Mouse (Mus musculus) liver, embryonic 15.5 days (tissue): ENCODE data around the gene Acin1. TPM values are rescaled to one million over a fixed set of nuclear protein-coding genes. Genes with fewer than 3 reads are reported as not detected.
A peak's percentile ranks its signal among the peaks of the same experiment; 100 is the strongest.

Experiments
- ATAC-seq: fragments of 200-750 bp; cut with Nextera tagmentation; 2 replicates; pipeline ENCODE4 v1.8.0; 2017; ENCODE audit warnings: moderate number of reproducible peaks, mild to moderate bottlenecking, moderate library complexity; ENCODE audit not compliant: insufficient read depth
- H3K27ac ChIP-seq: fragments of 300-500 bp; sonication (generic); replicated peaks from 2 replicates; pipeline ENCODE4 v1.5.1; 2015; ENCODE audit warnings: mild to moderate bottlenecking, inconsistent platforms
- H3K27me3 ChIP-seq: fragments of 300-500 bp; sonication (generic); 2 replicates; pipeline ENCODE4 v1.6.1; 2015; ENCODE audit warnings: mild to moderate bottlenecking, inconsistent platforms
- H3K36me3 ChIP-seq: fragments of 300-500 bp; sonication (generic); replicated peaks from 2 replicates; pipeline ENCODE4 v1.6.1; 2015; ENCODE audit warnings: moderate library complexity, mild to moderate bottlenecking, inconsistent platforms
- H3K4me1 ChIP-seq: fragments of 300-500 bp; sonication (generic); replicated peaks from 2 replicates; pipeline ENCODE4 v1.6.1; 2015; ENCODE audit warnings: inconsistent platforms
- H3K4me2 ChIP-seq: fragments of 300-500 bp; sonication (generic); 2 replicates; pipeline ENCODE4 v1.6.1; 2015; ENCODE audit warnings: moderate library complexity, mild to moderate bottlenecking, inconsistent platforms
- H3K4me3 ChIP-seq: fragments of 300-500 bp; sonication (generic); replicated peaks from 2 replicates; pipeline ENCODE4 v1.5.1; 2015; ENCODE audit warnings: mild to moderate bottlenecking, inconsistent platforms
- H3K9ac ChIP-seq: fragments of 300-500 bp; sonication (generic); 2 replicates; pipeline ENCODE4 v1.6.1; 2015; ENCODE audit warnings: moderate library complexity, mild to moderate bottlenecking, inconsistent platforms
- H3K9me3 ChIP-seq: fragments of 300-500 bp; sonication (generic); replicated peaks from 2 replicates; pipeline ENCODE4 v1.6.1; 2016; ENCODE audit warnings: inconsistent platforms
- WGBS: fragments of 180-500 bp; shearing (Covaris S2); methylation state at CpG from one replicate; pipeline ENCODE4 v1.1.7; 2015; ENCODE audit warnings: mixed read lengths; ENCODE audit not compliant: insufficient replicate concordance; 5-methylcytosine and 5-hydroxymethylcytosine counted together
- polyA plus RNA-seq: library from polyadenylated mRNA; unstranded; fragments of >200 nt; fragmentation: Nextera tagmentation; extraction: Ambion mirVana; gene quantifications from 2 replicates; pipeline ENCODE4 v1.2.1, GENCODE M21; 2015

Acin1 gene
- polyA plus RNA-seq, 1 experiment from 2014 or later, result 48.7 TPM

GRCm38 (mm10) chr14:54664477-54665222 is 22.1 kb downstream of the Acin1 start:
- Histone ChIP-seq H3K4me1 (no peaks in the 10 kb centered on the region), H3K9ac (no peak overlapping the region), H3K27ac (no peak overlapping the region), H3K36me3 (peaks cover 96% of the 10 kb centered on the region), H3K27me3 (no peaks in the 10 kb centered on the region), H3K9me3 (no peaks in the 10 kb centered on the region), H3K4me3 (no peak overlapping the region), H3K4me2 (no peak overlapping the region)
- ATAC-seq, result no peak
- 85% methylated on average over 10 of the region's 10 CpGs for WGBS

GRCm38 (mm10) chr14:54660009-54660408 is 26.7 kb downstream of the Acin1 start:
- H3K4me1 ChIP-seq, result no peaks in the 10 kb centered on the region
- no peak overlapping the region for H3K4me3 ChIP-seq
- H3K27me3 ChIP-seq, result no peaks in the 10 kb centered on the region
- H3K27ac ChIP-seq, result no peak overlapping the region
- no peak for ATAC-seq
- WGBS, result 81% methylated on average over 2 of the region's 2 CpGs
- H3K4me2 ChIP-seq, result no peak overlapping the region
- no peak overlapping the region for H3K9ac ChIP-seq
- H3K9me3 ChIP-seq, result no peaks in the 10 kb centered on the region
- peaks cover 98% of the 10 kb centered on the region for H3K36me3 ChIP-seq

DNA sequence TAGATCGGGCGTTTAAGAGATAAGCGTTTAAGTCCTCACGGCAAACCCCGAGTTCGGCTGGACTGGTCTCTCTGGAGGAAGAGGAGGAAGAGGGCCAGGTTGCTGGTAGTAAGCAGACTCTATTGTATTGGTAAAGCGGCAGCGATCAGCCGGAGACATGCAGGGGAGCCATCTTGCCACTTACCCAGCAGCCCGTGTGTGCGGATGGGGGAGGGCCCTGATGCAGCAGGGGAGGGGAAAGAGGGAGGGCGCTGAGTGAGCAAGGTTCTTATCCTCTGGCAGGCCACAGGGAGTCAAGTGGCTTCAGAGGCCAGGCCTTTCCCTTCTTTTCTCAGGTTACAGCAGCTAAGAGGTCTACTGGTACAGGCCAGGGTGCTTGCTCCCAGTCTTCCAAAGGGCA is 33.2 kb downstream of the Acin1 start:
- peak; percentile 84 for ATAC-seq
- peaks cover 42% of the 10 kb centered on the region for H3K4me1 ChIP-seq

DNA sequence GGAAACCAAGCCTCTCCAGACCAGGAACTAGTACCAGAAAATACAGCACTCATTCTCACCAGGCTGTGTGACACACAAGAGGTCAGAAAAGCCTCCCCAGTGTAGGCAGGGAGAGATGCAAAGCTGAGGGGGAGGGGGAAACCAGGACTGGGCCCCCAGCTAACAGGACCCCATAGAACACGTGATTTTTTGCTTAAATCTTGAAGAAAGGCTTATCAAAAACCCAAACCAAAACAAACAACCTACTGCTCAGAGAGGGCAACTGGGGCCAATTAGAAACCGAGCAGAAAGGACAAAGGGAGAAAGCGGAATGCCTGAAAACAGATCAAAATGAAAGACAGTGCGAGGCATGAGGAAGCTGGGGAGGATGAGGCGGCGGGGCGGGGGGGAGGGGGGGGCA is 33.9 kb downstream of the Acin1 start:
- Histone ChIP-seq H3K9me3 (no peaks in the 10 kb centered on the region), H3K27ac (peak overlapping the region; percentile 81), H3K4me3 (peak overlapping the region; percentile 66), H3K9ac (peak overlapping the region; percentile 61), H3K27me3 (no peaks in the 10 kb centered on the region), H3K36me3 (peaks cover 81% of the 10 kb centered on the region), H3K4me1 (peaks cover 42% of the 10 kb centered on the region), H3K4me2 (peak overlapping the region; percentile 77)
- 2% methylated on average over 7 of the region's 7 CpGs for WGBS
- ATAC-seq, result no peak

More for the DNA sequence above, 33.2 kb downstream of the Acin1 start:
- Histone ChIP-seq H3K4me3 (peak overlapping the region; percentile 66), H3K36me3 (peaks cover 81% of the 10 kb centered on the region), H3K27me3 (no peaks in the 10 kb centered on the region), H3K9me3 (no peaks in the 10 kb centered on the region), H3K9ac (peak overlapping the region; percentile 61), H3K27ac (peak overlapping the region; percentile 81), H3K4me2 (peak overlapping the region; percentile 77)
- WGBS, result 0% methylated on average over 12 of the region's 12 CpGs

DNA sequence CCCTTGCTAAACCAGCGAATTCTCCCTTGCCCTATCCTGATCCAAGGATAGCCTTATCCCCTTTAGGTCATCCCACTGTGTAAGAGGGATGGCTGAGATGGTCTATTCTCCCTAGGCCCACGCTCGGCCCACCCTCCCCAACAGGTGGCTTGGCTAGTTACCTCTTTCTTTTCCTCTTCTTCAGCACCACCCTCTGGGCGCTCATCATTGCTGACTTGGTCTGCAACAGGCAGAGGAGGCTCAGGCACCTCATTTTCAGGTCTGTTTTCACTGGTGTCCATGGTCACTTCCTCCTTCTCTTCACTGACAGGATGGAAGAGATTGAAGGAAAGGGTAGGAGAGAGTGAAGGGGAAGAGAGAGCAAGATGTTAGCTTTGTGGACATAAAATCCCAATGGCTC is 35.2 kb downstream of the Acin1 start:
- Histone ChIP-seq H3K4me2 (no peak overlapping the region), H3K36me3 (peaks cover 81% of the 10 kb centered on the region), H3K4me1 (peaks cover 42% of the 10 kb centered on the region), H3K4me3 (no peak overlapping the region), H3K27me3 (no peaks in the 10 kb centered on the region), H3K9me3 (no peaks in the 10 kb centered on the region), H3K27ac (0 out of 2 replicates have a peak overlapping the region, but pooled peaks have one; percentile 81), H3K9ac (no peak overlapping the region)
- ATAC-seq, result no peak
- 74% methylated on average over 4 of the region's 4 CpGs for WGBS

GRCm38 (mm10) chr14:54650621-54651454 is 35.9 kb downstream of the Acin1 start:
- H3K36me3 ChIP-seq, result peaks cover 81% of the 10 kb centered on the region
- H3K4me1 ChIP-seq, result peaks cover 42% of the 10 kb centered on the region
- no peak overlapping the region for H3K9ac ChIP-seq
- H3K4me2 ChIP-seq, result no peak overlapping the region
- 50% methylated on average over 23 of the region's 23 CpGs for WGBS
- H3K4me3 ChIP-seq, result no peak overlapping the region
- peak; percentile 43 for ATAC-seq
- H3K27me3 ChIP-seq, result no peaks in the 10 kb centered on the region
- H3K9me3 ChIP-seq, result no peaks in the 10 kb centered on the region
- 0 out of 2 replicates have a peak overlapping the region, but pooled peaks have one; percentile 81 for H3K27ac ChIP-seq

GRCm38 (mm10) chr14:54647900-54648299 is 38.8 kb downstream of the Acin1 start:
- H3K27ac ChIP-seq, result no peak overlapping the region
- H3K36me3 ChIP-seq, result peaks cover 91% of the 10 kb centered on the region
- H3K4me1 ChIP-seq, result peaks cover 26% of the 10 kb centered on the region
- no peaks in the 10 kb centered on the region for H3K9me3 ChIP-seq
- no peak for ATAC-seq
- no peak overlapping the region for H3K4me3 ChIP-seq
- WGBS, result 39% methylated on average over 4 of the region's 4 CpGs
- H3K27me3 ChIP-seq, result no peaks in the 10 kb centered on the region
- no peak overlapping the region for H3K4me2 ChIP-seq
- no peak overlapping the region for H3K9ac ChIP-seq

DNA sequence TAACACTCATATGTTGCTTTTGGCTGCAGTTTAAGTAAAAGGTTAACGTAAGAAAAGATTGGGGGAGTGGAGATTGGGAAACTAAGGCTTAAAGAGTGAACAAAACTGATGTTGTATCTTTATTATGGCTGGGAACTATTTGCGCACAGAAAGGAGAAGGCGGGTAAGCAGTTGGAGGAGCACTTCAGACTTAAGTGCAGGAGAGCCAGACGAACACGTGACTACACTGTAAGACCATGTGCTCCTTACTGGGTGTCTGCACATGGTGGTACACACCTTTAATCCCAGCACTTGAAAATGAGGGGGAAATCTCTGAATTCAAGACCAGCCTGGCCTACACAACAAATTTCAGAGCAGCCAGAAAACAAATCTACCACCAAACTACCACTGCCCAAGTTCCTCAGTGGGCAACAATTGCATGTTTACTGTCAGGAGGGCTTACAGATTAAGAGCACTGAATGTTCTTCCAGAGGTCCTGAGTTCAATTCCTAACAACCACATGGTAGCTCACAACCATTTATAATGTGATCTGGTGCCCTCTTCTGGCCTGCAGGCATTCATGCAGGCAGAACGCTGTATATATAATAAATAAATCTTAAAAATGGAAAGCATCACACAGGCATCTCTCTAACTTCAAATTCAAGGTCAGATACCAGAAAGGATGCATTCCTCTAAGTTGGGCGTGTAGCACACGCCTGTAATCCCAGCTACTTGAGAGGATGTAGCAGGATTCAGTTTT is 39.7 kb downstream of the Acin1 start:
- H3K27ac ChIP-seq, result no peak overlapping the region
- no peaks in the 10 kb centered on the region for H3K27me3 ChIP-seq
- peaks cover 17% of the 10 kb centered on the region for H3K4me1 ChIP-seq
- 91% methylated on average over 8 of the region's 8 CpGs for WGBS
- no peak for ATAC-seq
- peaks cover 97% of the 10 kb centered on the region for H3K36me3 ChIP-seq
- no peak overlapping the region for H3K9ac ChIP-seq
- H3K4me2 ChIP-seq, result no peak overlapping the region
- H3K4me3 ChIP-seq, result no peak overlapping the region
- H3K9me3 ChIP-seq, result no peaks in the 10 kb centered on the region

DNA sequence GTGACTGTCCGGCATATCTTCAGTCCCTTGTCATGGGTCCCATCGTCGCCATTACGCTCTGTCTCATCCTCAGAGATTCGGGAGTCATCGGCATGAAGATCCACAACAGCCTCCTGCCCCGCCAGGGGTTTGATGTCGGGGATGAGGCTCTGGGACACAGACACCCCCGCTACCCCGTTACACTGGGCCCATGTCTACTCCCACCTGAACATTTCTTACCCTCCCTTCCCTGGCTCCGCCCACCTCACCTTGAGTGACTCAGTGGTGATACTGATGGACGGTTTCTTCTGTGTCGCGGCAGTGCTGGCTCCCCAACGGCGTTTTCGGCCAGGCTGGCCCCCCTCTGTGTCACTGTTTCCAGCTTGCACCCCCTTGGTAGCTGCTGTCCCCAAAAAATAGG is 40.3 kb downstream of the Acin1 start:
- no peak overlapping the region for H3K4me2 ChIP-seq
- peaks cover 16% of the 10 kb centered on the region for H3K4me1 ChIP-seq
- 91% methylated on average over 17 of the region's 17 CpGs for WGBS
- no peak overlapping the region for H3K9ac ChIP-seq
- H3K36me3 ChIP-seq, result peaks cover 94% of the 10 kb centered on the region
- no peaks in the 10 kb centered on the region for H3K9me3 ChIP-seq
- H3K27ac ChIP-seq, result no peak overlapping the region
- no peak overlapping the region for H3K4me3 ChIP-seq
- no peak for ATAC-seq
- H3K27me3 ChIP-seq, result no peaks in the 10 kb centered on the region

DNA sequence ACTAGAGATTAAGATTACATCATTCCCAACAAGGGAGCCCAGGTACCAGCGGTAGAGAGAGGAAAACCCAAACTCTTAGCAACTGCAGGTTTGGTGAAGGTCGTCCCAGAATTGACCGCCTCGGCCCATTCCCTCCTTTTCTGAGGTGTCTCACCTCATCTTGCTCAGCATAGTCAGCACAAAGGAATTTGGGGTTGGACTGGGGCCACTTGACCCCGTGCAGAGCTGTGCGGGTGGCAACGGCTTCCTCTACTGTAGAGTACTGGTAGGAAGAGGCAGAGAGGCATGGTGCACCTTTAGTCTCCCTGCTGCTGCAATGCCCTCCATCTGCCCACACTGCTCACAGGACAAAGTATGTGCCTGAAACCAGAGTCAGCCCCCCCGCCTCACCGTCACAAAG is 42.4 kb downstream of the Acin1 start:
- no peak overlapping the region for H3K4me2 ChIP-seq
- 89% methylated on average over 9 of the region's 9 CpGs for WGBS
- no peaks in the 10 kb centered on the region for H3K9me3 ChIP-seq
- no peak for ATAC-seq
- peaks cover 73% of the 10 kb centered on the region for H3K36me3 ChIP-seq
- no peak overlapping the region for H3K27ac ChIP-seq
- H3K4me3 ChIP-seq, result no peak overlapping the region
- peaks cover 15% of the 10 kb centered on the region for H3K4me1 ChIP-seq
- no peak overlapping the region for H3K9ac ChIP-seq
- peaks cover 21% of the 10 kb centered on the region for H3K27me3 ChIP-seq

DNA sequence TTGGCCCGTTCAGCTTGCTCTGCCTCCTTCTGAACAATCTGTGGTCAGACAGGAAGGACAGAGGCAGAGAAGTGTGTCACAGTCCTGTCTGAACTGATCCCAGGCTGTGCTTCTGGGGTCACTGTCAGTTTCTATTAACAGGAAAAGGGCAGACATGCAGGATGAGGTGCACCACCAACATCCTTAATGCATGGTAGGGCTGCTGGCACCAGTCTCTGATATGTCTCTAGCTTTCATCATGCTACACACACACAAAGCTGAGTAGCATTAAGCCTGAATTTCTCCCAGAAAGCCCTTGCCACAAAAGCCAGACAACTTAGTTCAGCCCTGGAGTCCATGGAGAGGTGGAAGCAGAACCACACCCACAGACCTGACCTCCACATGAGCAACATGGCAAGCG is 43.7 kb downstream of the Acin1 start:
- Histone ChIP-seq H3K36me3 (peaks cover 62% of the 10 kb centered on the region), H3K4me2 (no peak overlapping the region), H3K27me3 (peaks cover 22% of the 10 kb centered on the region), H3K9me3 (no peaks in the 10 kb centered on the region), H3K4me1 (peaks cover 15% of the 10 kb centered on the region), H3K9ac (no peak overlapping the region), H3K27ac (no peak overlapping the region), H3K4me3 (no peak overlapping the region)
- WGBS, result 78% methylated on average over 2 of the region's 2 CpGs
- ATAC-seq, result no peak
